Mouse (Mus musculus) liver, embryonic 14.5 days (tissue): ENCODE results near the gene Col4a2.

Experiments
- CTCF ChIP-seq: IDR thresholded peaks from 2 replicates; pipeline ENCODE4 v1.5.1; 2016; ENCODE audit warnings: antibody characterized with exemption, low read depth, control low read depth
- EP300 ChIP-seq: IDR thresholded peaks from 2 replicates; pipeline ENCODE4 v1.6.1; 2016; ENCODE audit warnings: antibody characterized with exemption, low read depth

DNA sequence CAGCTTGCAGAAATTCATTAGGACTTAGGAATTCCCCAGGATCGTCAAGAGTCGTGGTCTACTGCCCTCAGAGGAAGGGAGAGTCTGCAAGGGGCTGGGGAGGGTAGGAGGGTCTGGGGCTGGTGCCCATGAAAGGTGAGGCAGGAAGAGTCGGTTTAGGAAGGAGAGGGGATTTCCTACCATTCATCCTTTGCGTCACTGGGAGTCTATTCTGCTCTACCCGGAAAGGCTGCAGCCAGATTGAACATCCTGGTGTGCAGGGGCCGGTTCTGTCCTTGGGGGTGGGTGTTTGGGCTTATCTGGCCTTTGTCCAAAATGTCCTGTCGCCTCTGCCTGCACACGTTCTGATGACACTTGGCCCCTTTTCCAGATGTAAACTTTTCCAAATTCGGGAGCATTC lies 82.2 kb downstream of the Col4a2 start:
- no peak for TF ChIP-seq CTCF
- TF ChIP-seq EP300 = no peak
